Mouse (Mus musculus) left cerebral cortex, adult 18-20 months (tissue): Measurements from ENCODE around the gene Castor2. TPM values are rescaled to one million over a fixed set of nuclear protein-coding genes. Genes with fewer than 3 reads are reported as not detected.
A peak's percentile ranks its signal among the peaks of the same experiment; 100 is the strongest.

ENCODE experiments used
- DNase-seq, 2 experiments: peaks; one replicate each; pipeline ENCODE4 v3.0.0; 2021 to 2022; ENCODE audit warnings: low spot score in 2 of 2, mixed read lengths in 1 of 2
- total RNA-seq, 2 experiments: library from RNA; stranded (reverse); gene quantifications; 2 replicates each; pipeline ENCODE4 v1.2.3; 2021

Castor2 gene
- total RNA-seq, 2 experiments from 2014 or later = 71.2 to 88.0 TPM

DNA sequence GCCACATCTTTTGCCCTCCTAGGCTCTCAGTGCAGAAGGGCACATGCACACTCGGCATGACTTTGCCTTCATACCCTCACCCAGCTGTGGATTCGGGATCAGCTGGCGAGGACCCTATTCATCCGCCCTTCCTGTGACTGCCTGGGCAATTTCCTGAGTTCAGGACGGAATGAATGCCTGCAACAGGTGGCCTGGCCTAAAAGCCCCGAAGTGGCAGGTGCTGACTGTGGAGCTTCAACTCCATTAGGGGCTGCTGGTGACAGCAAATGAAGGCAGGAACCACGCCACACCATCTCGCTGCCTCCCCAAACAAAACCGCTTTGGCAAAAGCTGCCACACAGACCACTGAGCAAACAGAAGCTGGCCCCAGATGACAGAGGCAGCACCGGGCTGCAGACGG is 52.4 kb downstream of the Castor2 start:
- no peak for DNase-seq

GRCm38 (mm10) chr5:134155916-134156466 is 56.5 kb downstream of the Castor2 start:
- no peak for DNase-seq

DNA sequence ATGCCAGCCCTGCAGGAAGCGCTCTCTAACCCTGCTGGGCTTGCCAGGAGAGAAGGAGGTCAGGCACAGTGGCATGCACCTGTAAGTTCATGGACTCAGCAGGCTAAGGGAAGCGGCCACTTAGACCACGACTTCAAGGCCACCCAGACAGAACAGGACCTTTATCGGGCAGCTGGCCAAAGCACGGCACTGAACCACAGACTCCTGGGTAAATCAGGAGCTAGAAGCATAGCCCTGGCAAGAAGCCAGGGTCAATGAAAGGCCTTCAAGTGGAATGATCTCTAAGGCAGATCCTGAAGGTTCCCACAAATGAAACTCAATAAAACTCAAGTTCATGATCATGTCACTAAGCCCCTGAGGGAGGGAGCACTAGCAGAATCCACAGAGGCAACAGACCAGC is 65.2 kb downstream of the Castor2 start:
- no peak for DNase-seq

DNA sequence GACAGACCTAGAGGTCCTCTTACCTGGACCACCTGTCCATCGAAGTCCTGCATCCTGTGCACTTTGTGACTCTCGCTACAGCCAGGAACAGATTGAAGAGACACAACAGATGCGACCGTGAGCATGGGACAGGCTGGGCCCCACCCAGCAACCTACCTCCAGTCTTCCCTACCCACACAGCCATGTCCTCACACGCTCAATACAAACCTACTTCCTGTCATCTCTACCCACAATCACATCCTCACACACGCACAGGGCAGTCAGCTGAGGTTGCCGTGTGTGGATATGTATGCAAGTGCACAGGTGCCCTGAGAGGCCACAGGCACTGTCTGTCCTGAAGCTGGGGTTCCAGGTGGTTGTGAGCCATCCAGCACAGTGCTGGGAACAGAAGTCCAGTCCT is 67.1 kb downstream of the Castor2 start:
- DNase-seq = no peak

- no peak for DNase-seq
These were observed 68.5 kb downstream of the Castor2 start for GRCm38 (mm10) chr5:134168033-134168432.

DNA sequence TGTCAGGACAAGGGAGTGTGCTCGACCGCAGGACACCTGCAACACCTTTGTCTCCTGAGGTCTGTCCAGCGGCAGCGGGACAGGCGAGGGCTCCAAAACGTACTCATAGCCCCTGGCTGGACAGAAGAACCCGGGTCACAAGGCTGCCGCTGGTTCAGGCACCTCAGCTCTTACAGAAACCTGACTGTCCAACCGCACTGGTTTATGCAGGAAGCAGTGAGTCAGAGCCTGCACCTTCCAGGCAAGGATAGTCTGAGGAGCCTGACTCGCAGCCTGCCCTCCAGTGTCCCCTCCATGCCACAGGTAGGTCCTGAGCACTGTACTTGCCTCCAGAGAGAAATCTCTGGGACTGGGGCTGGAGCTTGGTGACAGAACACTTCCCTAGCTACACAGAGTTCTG is 69.7 kb downstream of the Castor2 start:
- DNase-seq = no peak

GRCm38 (mm10) chr5:134170167-134170566 is 70.7 kb downstream of the Castor2 start:
- DNase-seq = no peak

- no peak for DNase-seq
These were observed 73.7 kb downstream of the Castor2 start for GRCm38 (mm10) chr5:134173206-134173605.

- no peak for DNase-seq
These were observed 76.2 kb downstream of the Castor2 start for GRCm38 (mm10) chr5:134175696-134176095.

DNA sequence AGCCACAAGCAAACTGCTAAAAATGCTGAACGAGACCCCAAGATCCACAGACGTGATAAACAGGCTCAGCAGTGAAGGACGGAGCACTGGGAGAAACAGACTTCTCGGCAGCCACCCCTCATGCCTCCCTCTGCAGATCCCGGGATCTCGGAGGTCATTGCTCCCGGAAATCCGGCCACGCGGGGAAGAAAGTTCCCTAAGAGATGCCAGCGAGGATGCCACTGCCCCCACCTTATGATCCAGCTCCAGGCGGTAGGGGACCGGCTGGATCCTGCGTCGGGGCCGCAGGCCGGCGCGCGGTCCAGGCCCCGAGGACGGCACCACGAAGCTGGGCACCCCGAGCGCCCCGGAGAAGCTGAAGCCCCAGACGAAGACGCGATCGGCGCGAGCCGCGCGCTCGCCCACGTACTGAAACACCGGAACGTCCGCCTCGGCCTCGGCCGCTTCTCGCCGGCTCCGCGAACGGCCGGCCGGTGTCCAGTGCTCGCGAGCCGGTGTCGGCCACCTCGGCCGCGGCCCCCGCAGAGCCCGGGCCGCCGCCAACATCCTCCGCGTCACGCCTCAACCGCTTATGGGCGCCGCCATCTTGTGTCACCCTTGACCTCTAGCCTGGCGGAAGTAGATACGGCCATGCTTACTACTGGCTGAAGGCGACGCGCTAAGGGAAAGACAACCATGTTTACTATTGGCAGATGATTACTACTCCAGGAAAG is 76.8 kb downstream of the Castor2 start, which contains the start of gene Rcc1l:
Gene Rcc1l, minus strand, starts transcription at position 606 of the 713 bp plus-strand sequence.
- peak; percentile 82 to 89 for DNase-seq

GRCm38 (mm10) chr5:134178536-134178935 is 79.0 kb downstream of the Castor2 start:
- DNase-seq = no peak

- DNase-seq = peak; percentile 84 to 87
These were observed 80.4 kb downstream of the Castor2 start for GRCm38 (mm10) chr5:134179871-134180270.

DNA sequence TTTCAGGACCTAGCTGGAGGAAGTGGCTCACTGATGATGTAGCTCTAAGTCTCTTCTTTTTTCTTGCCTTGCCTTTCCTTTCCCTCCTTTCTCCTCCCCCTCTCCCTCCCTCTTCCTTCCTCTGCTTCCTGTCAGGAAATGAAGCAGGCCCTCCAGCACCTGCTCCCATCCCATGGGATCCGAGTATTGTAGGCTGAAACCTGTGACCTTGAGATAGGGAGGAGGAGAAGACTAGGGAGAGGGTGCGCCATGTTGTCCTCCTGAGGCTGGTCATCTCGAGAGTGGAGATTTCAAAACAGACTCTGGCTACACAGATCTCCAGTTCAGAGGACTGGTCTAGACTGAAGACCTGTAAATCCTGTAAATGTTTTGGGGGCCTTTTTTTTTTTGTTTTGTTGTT is 82.7 kb downstream of the Castor2 start:
- no peak for DNase-seq

- DNase-seq = no peak
These were observed 83.2 kb downstream of the Castor2 start for GRCm38 (mm10) chr5:134182735-134183134.

DNA sequence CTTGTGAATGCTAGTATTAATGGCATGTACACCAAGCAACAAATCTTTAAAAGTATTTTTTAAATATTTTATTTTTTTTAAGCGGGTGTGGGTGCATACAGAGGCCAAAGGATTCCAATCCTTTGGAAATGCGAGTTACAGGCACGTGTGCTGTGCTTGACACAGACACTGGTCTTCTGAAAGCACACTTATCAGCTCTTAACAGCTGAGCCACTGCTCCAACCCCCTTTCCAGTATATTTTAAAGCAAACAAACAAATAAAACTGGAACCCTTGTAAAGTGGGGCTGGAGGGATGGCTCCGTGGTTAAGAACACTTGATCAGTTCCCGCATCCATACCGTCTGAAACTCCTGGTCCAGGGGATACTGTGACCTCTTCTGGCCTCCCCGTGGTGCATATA is 83.7 kb downstream of the Castor2 start:
- no peak for DNase-seq

DNA sequence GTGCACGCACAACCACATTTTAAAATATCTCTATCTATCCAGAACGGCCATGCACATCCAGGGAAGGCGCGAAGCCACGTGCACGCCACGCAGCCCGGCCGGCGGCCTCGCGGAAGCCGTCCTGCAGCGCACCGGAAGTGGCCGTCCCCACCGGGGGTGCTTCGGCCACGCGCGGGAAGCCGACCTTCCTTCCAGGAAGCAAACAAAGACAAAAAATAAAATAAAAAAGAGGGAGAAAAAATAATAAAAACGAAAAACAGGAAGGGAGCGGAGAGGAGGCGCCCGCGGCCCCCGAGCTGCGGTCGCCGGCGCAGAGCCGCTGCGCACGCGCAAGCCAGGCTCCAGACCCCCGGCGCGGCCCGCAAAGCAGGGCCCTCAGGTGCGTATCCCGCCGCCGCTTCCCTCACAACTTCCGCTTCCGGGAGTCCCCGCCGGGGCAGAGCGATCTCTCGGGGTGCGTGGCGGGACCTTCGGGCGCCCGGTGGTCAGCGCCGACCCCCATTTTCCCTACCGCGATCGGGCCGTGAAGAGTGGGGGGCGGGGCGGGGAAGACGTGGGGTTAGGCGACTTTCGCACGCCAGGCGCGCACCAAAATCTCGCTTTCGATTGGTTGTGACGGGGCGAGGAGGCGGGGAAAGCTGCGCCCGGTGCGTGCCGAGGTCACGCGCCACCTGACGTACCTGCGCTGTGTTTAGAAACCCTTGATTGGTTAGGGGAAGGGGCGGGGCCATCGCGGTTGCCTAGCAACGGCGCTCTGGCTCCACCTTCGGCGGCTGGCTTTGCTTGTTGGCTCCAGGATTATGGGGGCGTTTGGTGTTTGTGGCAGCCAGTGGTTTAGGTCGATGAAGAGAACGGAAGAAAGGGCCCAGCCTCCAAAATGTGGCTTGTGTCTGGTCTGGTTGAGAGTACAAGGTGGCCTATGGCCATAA is 84.6 kb downstream of the Castor2 start, which contains the start of gene Gtf2ird2:
Gene Gtf2ird2, plus strand, starts transcription at position 140 of the 929 bp plus-strand sequence.
- peak; percentile 98 to 99 for DNase-seq

GRCm38 (mm10) chr5:134186059-134186458 is 86.5 kb downstream of the Castor2 start:
- DNase-seq = no peak

DNA sequence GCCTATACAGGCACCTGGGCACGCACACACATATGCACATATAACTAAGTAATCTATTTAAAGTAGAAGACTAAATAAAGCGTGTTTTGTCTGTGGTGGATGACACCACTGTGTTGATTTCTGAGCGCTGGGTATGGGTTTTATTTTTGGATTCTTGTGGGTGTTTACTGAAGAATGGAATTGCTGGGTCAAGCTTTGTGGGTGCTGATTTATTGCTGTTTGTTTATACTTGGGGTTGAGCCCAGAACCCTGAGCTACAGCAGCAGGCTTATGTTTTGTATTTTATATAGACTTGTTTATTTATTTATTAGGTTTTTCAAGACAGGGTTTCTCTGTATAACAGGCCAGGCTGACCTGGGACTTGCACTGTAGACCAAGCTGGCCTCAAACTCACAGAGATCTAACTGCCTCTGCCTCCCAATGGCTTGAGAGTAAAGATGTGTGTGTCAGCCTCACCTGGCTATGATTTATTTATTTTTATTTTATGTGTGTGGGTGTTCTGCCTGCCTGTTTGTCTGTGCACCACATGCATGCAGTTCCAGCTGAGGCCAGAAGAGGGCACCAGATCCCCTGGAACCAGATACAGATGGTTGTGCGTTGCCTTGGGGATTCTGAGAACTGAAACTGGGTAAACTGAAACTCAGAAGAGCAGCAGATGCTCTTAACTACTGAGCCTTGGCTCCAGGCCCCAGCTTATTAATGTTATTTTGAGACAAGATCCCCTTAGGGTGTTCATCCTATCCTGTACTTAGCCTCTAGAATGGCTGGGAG is 87.6 kb downstream of the Castor2 start:
- DNase-seq = peak; percentile 39 to 53

- no peak for DNase-seq
These were observed 89.1 kb downstream of the Castor2 start for GRCm38 (mm10) chr5:134188571-134188970.

DNA sequence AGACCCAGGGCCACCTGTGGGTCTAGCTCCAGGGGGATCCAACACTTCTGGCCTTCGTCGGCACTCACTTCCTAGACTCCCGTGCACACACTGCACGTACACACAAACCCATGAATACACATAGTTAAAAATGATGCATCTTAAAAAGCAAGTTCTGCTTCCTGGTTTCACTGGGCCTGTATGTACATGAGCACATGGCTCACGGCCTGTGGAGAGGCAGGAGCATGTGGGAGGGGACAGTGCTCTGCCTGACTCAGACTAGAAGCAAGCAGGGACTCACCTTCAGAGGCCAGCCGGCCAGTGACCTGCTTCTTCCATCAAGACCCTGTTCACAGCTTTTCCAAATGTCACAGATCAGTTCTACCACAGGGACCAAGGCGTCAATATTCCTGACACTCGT is 94.2 kb downstream of the Castor2 start:
- no peak for DNase-seq
